22 mouse cellular contexts compared by ENCODE assay signal in genomic region chr1:176949320-176949719, GRCm38 (mm10).
DNase-seq lines count a peak whose midpoint lies in the region; ATAC-seq and TF ChIP-seq lines count a peak whose summit lies in the region.
"Had no signal": no experiment of that assay in that cellular context is flagged by ENCODE, and none has a peak within 500 bp of the region (broad histone marks: within the 10 kb centered on the region; RNA-seq: fewer than 3 reads in every experiment).

No protein-coding gene starts in this region.

- H3K9ac ChIP-seq in forebrain, embryonic 13.5 days, result no peak overlapping the region
- H3K9ac ChIP-seq in intestine, postnatal 0 days (ENCODE audit: low read depth, low read length), result no peak overlapping the region
- no peak overlapping the region for H3K9ac ChIP-seq in intestine, embryonic 16.5 days (ENCODE audit: low read depth, low read length)
- H3K9ac ChIP-seq: hindbrain, embryonic 13.5 days; limb, embryonic 12.5 days; liver, embryonic 12.5 days; midbrain, embryonic 15.5 days; neural tube, embryonic 12.5 days had no signal

- no peaks in the 10 kb centered on the region for H3K9me3 ChIP-seq in forebrain, embryonic 13.5 days (replicated peaks)
- H3K9me3 ChIP-seq in forebrain, embryonic 10.5 days, result no peaks in the 10 kb centered on the region
- no peaks in the 10 kb centered on the region for H3K9me3 ChIP-seq in intestine, postnatal 0 days (ENCODE audit: control insufficient read depth)
- H3K9me3 ChIP-seq in intestine, embryonic 16.5 days (ENCODE audit: control insufficient read depth, low read length), result no peaks in the 10 kb centered on the region
- H3K9me3 ChIP-seq: embryonic facial prominence, embryonic 10.5 days; hindbrain, embryonic 13.5 days; limb, embryonic 12.5 days; liver, embryonic 12.5 days; midbrain, embryonic 15.5 days; neural tube, embryonic 12.5 days had no signal

- no peak for DNase-seq in forebrain, embryonic 10.5 days (ENCODE audit: extremely low spot score, low spot score)
- DNase-seq in thymus, postnatal 0 days (ENCODE audit: low spot score), result peak; percentile 32
- DNase-seq in thymus, adult 18-20 months, result no peak
- DNase-seq in thymus, postnatal 4 days, result peak; percentile 36
- no peak for DNase-seq in gastrocnemius, postnatal 36 days
- DNase-seq: adrenal gland, adult 8-10 months; cerebellum, adult 9-10 months; gastrocnemius, postnatal 25 days; heart, postnatal 10 days; kidney, adult 2 months; kidney, postnatal 10 days; lung, adult 2 months; right cerebral cortex, adult 18-20 months had no signal

- H3K27me3 ChIP-seq in forebrain, embryonic 13.5 days, result no peaks in the 10 kb centered on the region
- H3K27me3 ChIP-seq in forebrain, embryonic 10.5 days (ENCODE audit: poor library complexity, severe bottlenecking), result no peaks in the 10 kb centered on the region
- no peaks in the 10 kb centered on the region for H3K27me3 ChIP-seq in intestine, postnatal 0 days (replicated peaks; ENCODE audit: control insufficient read depth, insufficient read depth, low read length)
- no peaks in the 10 kb centered on the region for H3K27me3 ChIP-seq in intestine, embryonic 16.5 days (replicated peaks; ENCODE audit: control insufficient read depth, insufficient read depth, low read length)
- H3K27me3 ChIP-seq: limb, embryonic 12.5 days; liver, embryonic 12.5 days; midbrain, embryonic 15.5 days; neural tube, embryonic 12.5 days had no signal

- no peak overlapping the region for H3K4me3 ChIP-seq in forebrain, embryonic 13.5 days
- no peak overlapping the region for H3K4me3 ChIP-seq in forebrain, embryonic 10.5 days
- H3K4me3 ChIP-seq in intestine, postnatal 0 days (ENCODE audit: low read depth, low read length), result no peak overlapping the region
- H3K4me3 ChIP-seq in intestine, embryonic 16.5 days (ENCODE audit: low read length), result no peak overlapping the region
- H3K4me3 ChIP-seq: embryonic facial prominence, embryonic 10.5 days; hindbrain, embryonic 13.5 days; limb, embryonic 12.5 days; liver, embryonic 12.5 days; midbrain, embryonic 15.5 days; neural tube, embryonic 12.5 days had no signal

- WGBS in forebrain, embryonic 13.5 days, result 76% methylated on average over 6 of the region's 6 CpGs
- 89% methylated on average over 6 of the region's 6 CpGs for WGBS in forebrain, embryonic 10.5 days
- WGBS in intestine, postnatal 0 days, result 74% methylated on average over 6 of the region's 6 CpGs
- 78% methylated on average over 6 of the region's 6 CpGs for WGBS in intestine, embryonic 16.5 days

- H3K4me2 ChIP-seq in forebrain, embryonic 13.5 days, result no peak overlapping the region
- no peak overlapping the region for H3K4me2 ChIP-seq in intestine, postnatal 0 days (replicated peaks; ENCODE audit: low read depth)
- no peak overlapping the region for H3K4me2 ChIP-seq in intestine, embryonic 16.5 days (ENCODE audit: low read depth, low read length)
- H3K4me2 ChIP-seq: hindbrain, embryonic 13.5 days; limb, embryonic 12.5 days; liver, embryonic 12.5 days; midbrain, embryonic 15.5 days; neural tube, embryonic 12.5 days had no signal

- H3K36me3 ChIP-seq in forebrain, embryonic 13.5 days (ENCODE audit: poor library complexity, severe bottlenecking), result no peaks in the 10 kb centered on the region
- H3K36me3 ChIP-seq in forebrain, embryonic 10.5 days (replicated peaks), result no peaks in the 10 kb centered on the region
- H3K36me3 ChIP-seq in intestine, postnatal 0 days (ENCODE audit: control insufficient read depth, insufficient read depth), result no peaks in the 10 kb centered on the region
- no peaks in the 10 kb centered on the region for H3K36me3 ChIP-seq in intestine, embryonic 16.5 days (ENCODE audit: control insufficient read depth, insufficient read depth, low read length)
- H3K36me3 ChIP-seq: embryonic facial prominence, embryonic 10.5 days; hindbrain, embryonic 13.5 days; limb, embryonic 12.5 days; liver, embryonic 12.5 days; midbrain, embryonic 15.5 days; neural tube, embryonic 12.5 days had no signal

- peak; percentile 22; the same call in 1 of the 2 replicates for TF ChIP-seq CTCF in intestine, postnatal 0 days (IDR thresholded peaks at IDR 0.05; ENCODE audit: low read depth)

- H3K27ac ChIP-seq in forebrain, embryonic 13.5 days, result peak overlapping the region; percentile 51
- no peak overlapping the region for H3K27ac ChIP-seq in forebrain, embryonic 10.5 days
- H3K27ac ChIP-seq in intestine, postnatal 0 days (ENCODE audit: low read depth, low read length), result no peak overlapping the region
- H3K27ac ChIP-seq in intestine, embryonic 16.5 days (ENCODE audit: low read length), result no peak overlapping the region
- H3K27ac ChIP-seq: embryonic facial prominence, embryonic 10.5 days; hindbrain, embryonic 13.5 days; limb, embryonic 12.5 days; liver, embryonic 12.5 days; midbrain, embryonic 15.5 days; neural tube, embryonic 12.5 days had no signal

- intact Hi-C loops in gastrocnemius, postnatal 36 days (cut with DNase I), result no loop called here

- ATAC-seq in forebrain, embryonic 13.5 days, result peak; percentile 9; the same call in 1 of the 2 replicates
- no peak for ATAC-seq in intestine, postnatal 0 days
- no peak for ATAC-seq in intestine, embryonic 16.5 days
- ATAC-seq: liver, embryonic 12.5 days; midbrain, embryonic 15.5 days had no signal

- peaks cover 68% of the 10 kb centered on the region for H3K4me1 ChIP-seq in forebrain, embryonic 13.5 days
- peaks cover 45% of the 10 kb centered on the region for H3K4me1 ChIP-seq in forebrain, embryonic 10.5 days
- H3K4me1 ChIP-seq in intestine, postnatal 0 days (replicated peaks; ENCODE audit: control insufficient read depth, insufficient read depth, low read length), result no peaks in the 10 kb centered on the region
- H3K4me1 ChIP-seq in intestine, embryonic 16.5 days (ENCODE audit: control insufficient read depth, insufficient read depth, low read length), result no peaks in the 10 kb centered on the region

Comparison
In these comparisons a context has a peak if more than half of its experiments do, and no peak if none do; other contexts are left out.
1. DNase-seq: peak in thymus, postnatal 0 days (single experiment) and thymus, postnatal 4 days (single experiment); none in forebrain, embryonic 10.5 days (single experiment), thymus, adult 18-20 months (0 of 2) and gastrocnemius, postnatal 36 days (0 of 2).